Mouse (Mus musculus) cortical plate, adult 2 months (tissue): ENCODE measurements around the gene Dohh.

Experiments
- CTCF ChIP-seq: fragments of 200-500 bp; IDR thresholded peaks from 2 replicates; pipeline ENCODE4 v1.5.1; 2011; ENCODE audit warnings: mild to moderate bottlenecking, control low read depth, low read length; ENCODE audit not compliant: insufficient read depth; ENCODE audit errors: extremely low read depth
- POLR2A ChIP-seq: fragments of 200-500 bp; IDR thresholded peaks from 2 replicates; pipeline ENCODE4 v1.6.1; 2011; ENCODE audit warnings: mild to moderate bottlenecking, low read length, control low read depth; ENCODE audit not compliant: insufficient read depth; ENCODE audit errors: extremely low read depth

- TF ChIP-seq POLR2A (no peak), CTCF (no peak)
Measured at GRCm38 (mm10) chr10:81403511-81403910, 19.3 kb downstream of the Dohh start.
